26 mouse cellular contexts compared by ENCODE assay signal in genomic region chr2:22761103-22761521, GRCm38 (mm10). TPM values are rescaled to one million over a fixed set of nuclear protein-coding genes. Genes with fewer than 3 reads are reported as not detected.
DNase-seq lines count a peak whose midpoint lies in the region; ATAC-seq and TF ChIP-seq lines count a peak whose summit lies in the region.
"Had no signal": no experiment of that assay in that cellular context is flagged by ENCODE, and none has a peak within 500 bp of the region (broad histone marks: within the 10 kb centered on the region; RNA-seq: fewer than 3 reads in every experiment).

No protein-coding gene starts in this region.

- peaks cover 8% of the 10 kb centered on the region for H3K4me1 ChIP-seq in liver, embryonic 12.5 days
- H3K4me1 ChIP-seq in liver, postnatal 0 days (ENCODE audit: insufficient read depth), result peaks cover 5% of the 10 kb centered on the region; the same call in 1 of the 2 replicates
- H3K4me1 ChIP-seq in MEL (ENCODE audit: control insufficient read depth in 1 of 2, insufficient read depth in 2 of 2, low read length in 2 of 2), result peaks cover 6 to 14% of the 10 kb centered on the region in 2 experiments
- H3K4me1 ChIP-seq in limb, embryonic 10.5 days, result no peaks in the 10 kb centered on the region
- H3K4me1 ChIP-seq: embryonic facial prominence, embryonic 15.5 days; forebrain, embryonic 10.5 days; heart, embryonic 15.5 days; limb, embryonic 12.5 days; neural tube, embryonic 15.5 days had no signal

- DNase-seq in liver, postnatal 0 days, result no peak
- DNase-seq in MEL (ENCODE audit: low read depth, low spot score), result peak; percentile 81
- DNase-seq in lung, adult 18-20 months, result no peak
- DNase-seq in limb, embryonic 10.5 days (ENCODE audit: low spot score), result no peak
- DNase-seq in left cerebral cortex, postnatal 36 days (ENCODE audit: low spot score in 2 of 2), result no peak
- DNase-seq: adrenal gland, postnatal 25 days; cerebellum, adult 8-10 months; cerebellum, postnatal 36 days; gastrocnemius, postnatal 14 days; heart, postnatal 36 days; kidney, postnatal 36 days; lung, embryonic 14.5 days; thymus, adult 2 months; thymus, postnatal 4 days had no signal

- no peak for TF ChIP-seq EP300 in liver, postnatal 0 days (IDR thresholded peaks at IDR 0.05; ENCODE audit: low read depth)
- peak; percentile 67 to 70 for TF ChIP-seq EP300 in MEL (IDR thresholded peaks at IDR 0.05; ENCODE audit: low read depth in 1 of 2, low read length in 2 of 2)

- no peak for TF ChIP-seq POLR2A in MEL (IDR thresholded peaks at IDR 0.05; ENCODE audit: control insufficient read depth in 1 of 2, insufficient read depth in 1 of 2, low read depth in 1 of 2, low read length in 2 of 2, poor library complexity in 1 of 2)

- H3K4me2 ChIP-seq in liver, embryonic 12.5 days, result no peak overlapping the region
- H3K4me2 ChIP-seq in liver, postnatal 0 days (ENCODE audit: low read depth, low read length), result no peak overlapping the region
- H3K4me2 ChIP-seq: embryonic facial prominence, embryonic 15.5 days; heart, embryonic 15.5 days; hindbrain, embryonic 14.5 days; limb, embryonic 12.5 days; liver, embryonic 11.5 days; lung, embryonic 14.5 days; midbrain, embryonic 11.5 days; neural tube, embryonic 15.5 days had no signal

- H3K27ac ChIP-seq in liver, embryonic 12.5 days, result no peak overlapping the region
- no peak overlapping the region for H3K27ac ChIP-seq in liver, postnatal 0 days (ENCODE audit: low read depth)
- peak overlapping the region; percentile 75 for H3K27ac ChIP-seq in MEL (ENCODE audit: control insufficient read depth, low read depth, low read length)
- no peak overlapping the region for H3K27ac ChIP-seq in limb, embryonic 10.5 days
- H3K27ac ChIP-seq: embryonic facial prominence, embryonic 15.5 days; forebrain, embryonic 10.5 days; heart, embryonic 15.5 days; hindbrain, embryonic 14.5 days; limb, embryonic 12.5 days; neural tube, embryonic 15.5 days had no signal

- H3K27me3 ChIP-seq in liver, embryonic 12.5 days (replicated peaks), result no peaks in the 10 kb centered on the region; the same call in 1 of the 2 replicates
- H3K27me3 ChIP-seq in liver, postnatal 0 days (ENCODE audit: insufficient read depth, low read length), result no peaks in the 10 kb centered on the region
- H3K27me3 ChIP-seq in MEL (ENCODE audit: control insufficient read depth in 1 of 2, insufficient read depth in 2 of 2, low read length in 2 of 2), result no peaks in the 10 kb centered on the region
- no peaks in the 10 kb centered on the region for H3K27me3 ChIP-seq in limb, embryonic 10.5 days (ENCODE audit: low read depth, poor library complexity, severe bottlenecking)
- H3K27me3 ChIP-seq: embryonic facial prominence, embryonic 15.5 days; heart, embryonic 15.5 days; limb, embryonic 12.5 days; neural tube, embryonic 15.5 days had no signal

- H3K79me2 ChIP-seq in MEL (ENCODE audit: control insufficient read depth, insufficient read depth, low read length, poor library complexity), result no peaks in the 10 kb centered on the region

- no peak overlapping the region for H3K9ac ChIP-seq in liver, embryonic 12.5 days
- no peak overlapping the region for H3K9ac ChIP-seq in liver, postnatal 0 days (replicated peaks)
- H3K9ac ChIP-seq in MEL (ENCODE audit: control insufficient read depth, low read depth, low read length, poor library complexity, severe bottlenecking), result peak overlapping the region; percentile 19; the same call in 1 of the 2 replicates
- H3K9ac ChIP-seq: embryonic facial prominence, embryonic 15.5 days; heart, embryonic 15.5 days; hindbrain, embryonic 14.5 days; limb, embryonic 12.5 days; lung, embryonic 14.5 days; neural tube, embryonic 15.5 days had no signal

- no peaks in the 10 kb centered on the region for H3K9me3 ChIP-seq in liver, embryonic 12.5 days (replicated peaks)
- no peaks in the 10 kb centered on the region for H3K9me3 ChIP-seq in liver, postnatal 0 days (ENCODE audit: low read length)
- no peaks in the 10 kb centered on the region for H3K9me3 ChIP-seq in MEL (replicated peaks; ENCODE audit: insufficient read depth, low read length)
- no peaks in the 10 kb centered on the region for H3K9me3 ChIP-seq in limb, embryonic 10.5 days (replicated peaks)
- H3K9me3 ChIP-seq: embryonic facial prominence, embryonic 15.5 days; forebrain, embryonic 10.5 days; heart, embryonic 15.5 days; limb, embryonic 12.5 days; neural tube, embryonic 15.5 days had no signal

- no peak overlapping the region for H3K4me3 ChIP-seq in liver, embryonic 12.5 days
- H3K4me3 ChIP-seq in liver, postnatal 0 days (ENCODE audit: low read depth, low read length), result no peak overlapping the region
- peak overlapping the region; percentile 7 to 9; a peak in 1 of 4 replicates for H3K4me3 ChIP-seq in MEL (ENCODE audit: control insufficient read depth in 1 of 2, insufficient read depth in 1 of 2, low read depth in 2 of 2, low read length in 2 of 2)
- no peak overlapping the region for H3K4me3 ChIP-seq in limb, embryonic 10.5 days
- H3K4me3 ChIP-seq: embryonic facial prominence, embryonic 15.5 days; forebrain, embryonic 10.5 days; heart, embryonic 15.5 days; limb, embryonic 12.5 days; neural tube, embryonic 15.5 days had no signal

- ATAC-seq in liver, embryonic 12.5 days, result peak; percentile 44; the same call in 1 of the 2 replicates
- no peak for ATAC-seq in liver, postnatal 0 days
- peak; percentile 39 to 51; a peak in 3 of 4 replicates for ATAC-seq in hematopoietic stem cell, adult 5-6 weeks (replicated peaks in 1 of 2; ENCODE audit: insufficient read depth in 1 of 2, low FRiP score in 2 of 2, low TSS enrichment in 1 of 2, low read depth in 1 of 2, poor library complexity in 2 of 2, severe bottlenecking in 2 of 2)
- ATAC-seq: forebrain, embryonic 16.5 days; intestine, embryonic 16.5 days had no signal

- intact Hi-C loops in left cerebral cortex, postnatal 36 days (cut with DNase I), result no loop called here

- no peak for TF ChIP-seq RAD21 in MEL (IDR thresholded peaks at IDR 0.05; ENCODE audit: low read depth, low read length)

- H3K36me3 ChIP-seq in liver, embryonic 12.5 days, result no peaks in the 10 kb centered on the region
- H3K36me3 ChIP-seq in liver, postnatal 0 days (replicated peaks; ENCODE audit: insufficient read depth, low read length), result no peaks in the 10 kb centered on the region
- H3K36me3 ChIP-seq in MEL (ENCODE audit: control insufficient read depth in 1 of 2, insufficient read depth in 2 of 2, low read length in 2 of 2), result peaks cover 0 to 12% of the 10 kb centered on the region in 2 experiments; a peak in 2 of 4 replicates
- no peaks in the 10 kb centered on the region for H3K36me3 ChIP-seq in limb, embryonic 10.5 days
- H3K36me3 ChIP-seq: embryonic facial prominence, embryonic 15.5 days; forebrain, embryonic 10.5 days; heart, embryonic 15.5 days; limb, embryonic 12.5 days; neural tube, embryonic 15.5 days had no signal

- no peak for TF ChIP-seq CTCF in liver, postnatal 0 days (IDR thresholded peaks at IDR 0.05; ENCODE audit: low read depth)
- TF ChIP-seq CTCF in MEL (IDR thresholded peaks at IDR 0.05 in 2 of 3, conservative IDR thresholded peaks at IDR 0.05 in 1 of 3; ENCODE audit: control insufficient read depth in 1 of 3, insufficient read depth in 1 of 3, low read depth in 2 of 3, low read length in 3 of 3, poor library complexity in 1 of 3, severe bottlenecking in 1 of 3), result no peak

- WGBS in liver, embryonic 12.5 days (ENCODE audit: insufficient replicate concordance), result 25% methylated on average over 7 of the region's 7 CpGs
- WGBS in liver, postnatal 0 days (ENCODE audit: insufficient replicate concordance), result 27% methylated on average over 7 of the region's 7 CpGs
- 77% methylated on average over 7 of the region's 7 CpGs for WGBS in limb, embryonic 10.5 days

TF ChIP-seq in MEL, 35 proteins besides CTCF, POLR2A, EP300 and RAD21:
- TF ChIP-seq UBTF (IDR thresholded peaks at IDR 0.05; ENCODE audit: borderline replicate concordance, insufficient read depth, low read depth, low read length), result no peak
- no peak for TF ChIP-seq ELF1 (IDR thresholded peaks at IDR 0.05; ENCODE audit: low read depth, low read length)
- no peak for TF ChIP-seq TBP (IDR thresholded peaks at IDR 0.05; ENCODE audit: low read depth, low read length)
- 0 out of 2 replicates have a peak, but pooled peaks have one; percentile 17 for TF ChIP-seq MAZ (IDR thresholded peaks at IDR 0.05; ENCODE audit: low read depth, low read length)
- TF ChIP-seq ZNF384 (IDR thresholded peaks at IDR 0.05; ENCODE audit: low read depth, low read length), result no peak
- TF ChIP-seq MEF2A (IDR thresholded peaks at IDR 0.05; ENCODE audit: extremely low read depth, insufficient replicate concordance, low read depth, low read length, poor library complexity, severe bottlenecking), result no peak
- TF ChIP-seq NRF1 (IDR thresholded peaks at IDR 0.05; ENCODE audit: insufficient read depth, low read depth, low read length, poor library complexity, severe bottlenecking), result no peak
- peak; percentile 56 for TF ChIP-seq ETS1 (IDR thresholded peaks at IDR 0.05; ENCODE audit: low read depth, low read length)
- TF ChIP-seq MAX (IDR thresholded peaks at IDR 0.05; ENCODE audit: low read length), result 0 out of 2 replicates have a peak, but pooled peaks have one; percentile 24
- no peak for TF ChIP-seq GABPA (IDR thresholded peaks at IDR 0.05; ENCODE audit: low read depth, low read length)
- TF ChIP-seq TAL1 (IDR thresholded peaks at IDR 0.05; ENCODE audit: low read length), result no peak
- peak; percentile 51; the same call in 1 of the 2 replicates for TF ChIP-seq SIN3A (IDR thresholded peaks at IDR 0.05; ENCODE audit: low read length)
- no peak for TF ChIP-seq HCFC1 (IDR thresholded peaks at IDR 0.05; ENCODE audit: low read depth, low read length)
- peak; percentile 92 for TF ChIP-seq GATA1 (IDR thresholded peaks at IDR 0.05; ENCODE audit: low read depth, low read length)
- peak; percentile 24; the same call in 1 of the 2 replicates for TF ChIP-seq BHLHE40 (IDR thresholded peaks at IDR 0.05; ENCODE audit: borderline replicate concordance, low read depth, low read length)
- TF ChIP-seq TCF12 (IDR thresholded peaks at IDR 0.05; ENCODE audit: low read depth, low read length), result peak; percentile 43; the same call in 1 of the 2 replicates
- TF ChIP-seq RCOR1 (IDR thresholded peaks at IDR 0.05; ENCODE audit: low read depth, low read length), result no peak
TF ChIP-seq in MEL: peak in this region for 7.

RNA-seq across cellular contexts. Expression of gene Apbb1ip, which starts 12.8 kb away (rescaled TPM):
- 9.0 and 10.1 TPM in 2 replicates for polyA plus RNA-seq in liver, embryonic 12.5 days (2016; fragmentation: Nextera tagmentation; extraction: Ambion mirVana)
- 7.7 and 11.3 TPM in 2 replicates for polyA plus RNA-seq in liver, postnatal 0 days (2015; fragmentation: Nextera tagmentation; extraction: Ambion mirVana)
- total RNA-seq in MEL (2012; rRNA removed), result 7.4 and 10.8 TPM in 2 replicates
- 10 to 100 TPM in 1 of 2 experiments, not detected in 1; 60.7 TPM for polyA plus RNA-seq in MEL (2012; ENCODE audit: insufficient read depth in 1 of 2, insufficient read length in 2 of 2, low read depth in 1 of 2, low replicate concordance in 2 of 2, missing spikeins in 1 of 2)
- 22.7 and 28.1 TPM in 2 replicates for total RNA-seq in hematopoietic stem cell, adult 5-6 weeks (2017)
- polyA plus RNA-seq in limb, embryonic 10.5 days (2016; fragmentation: Nextera tagmentation; extraction: Ambion mirVana), result 0.33 and 0.39 TPM in 2 replicates
- total RNA-seq in left cerebral cortex, postnatal 36 days (2021), result 1 to 10 TPM; 5.8 to 5.9 TPM

Comparison
In these comparisons a context has a peak if more than half of its experiments do, and no peak if none do; other contexts are left out.
1. H3K4me3 ChIP-seq: peak in MEL (2 of 2); none in liver, embryonic 12.5 days (single experiment), liver, postnatal 0 days (single experiment) and limb, embryonic 10.5 days (single experiment).